Mouse (Mus musculus) liver, embryonic 14.5 days (tissue): ENCODE data around the gene Abhd17b.

Experiments
- CTCF ChIP-seq: IDR thresholded peaks from 2 replicates; pipeline ENCODE4 v1.5.1; 2016; ENCODE audit warnings: antibody characterized with exemption, low read depth, control low read depth
- EP300 ChIP-seq: IDR thresholded peaks from 2 replicates; pipeline ENCODE4 v1.6.1; 2016; ENCODE audit warnings: antibody characterized with exemption, low read depth

DNA sequence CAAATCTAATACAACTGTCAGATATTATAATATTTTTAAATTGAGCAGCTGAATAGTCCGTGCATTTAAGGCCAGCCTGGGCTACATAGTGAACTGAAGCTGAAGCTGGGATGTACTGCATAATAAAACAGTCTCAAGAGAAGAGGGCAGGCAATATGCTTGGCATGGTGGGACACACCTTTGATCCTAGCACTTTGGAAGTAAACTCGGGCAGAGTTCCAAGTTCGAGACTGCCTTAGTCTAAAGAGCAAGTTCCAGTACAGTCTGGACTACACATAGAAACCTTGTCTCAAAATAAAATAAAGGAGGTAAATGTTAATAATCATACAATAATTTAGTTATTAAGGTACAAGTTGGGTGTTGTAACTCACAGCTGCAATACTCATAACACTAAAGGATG lies 27.1 kb downstream of the Abhd17b start:
- TF ChIP-seq CTCF (no peak), EP300 (no peak)
